Mouse (Mus musculus): Measurements from ENCODE around the gene Zfp362.

The Zfp362 gene

DNA sequence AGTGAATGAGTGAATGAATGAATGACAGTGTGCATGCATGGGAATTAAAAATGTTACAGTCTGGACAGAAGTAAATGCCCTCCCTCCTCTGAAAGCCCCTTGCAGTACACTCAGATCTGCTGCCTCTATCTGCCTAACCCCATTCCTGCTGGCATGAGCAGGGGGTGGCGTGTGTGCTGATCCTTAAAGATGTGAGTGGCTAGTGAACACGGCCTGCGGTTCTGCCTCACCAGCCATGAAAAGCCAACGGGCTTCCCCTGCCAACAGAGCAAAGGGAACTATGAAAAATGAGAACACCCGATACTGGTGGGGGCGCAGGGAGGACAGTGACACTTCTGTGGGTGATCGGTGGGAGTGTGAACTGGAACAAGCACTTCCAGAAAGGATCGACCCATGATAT, 9.1 kb downstream of the Zfp362 start:
- DNase-seq, result no peak

- no peak for DNase-seq
Measured at GRCm38 (mm10) chr4:128795596-128795995, 10.2 kb downstream of the Zfp362 start.

DNA sequence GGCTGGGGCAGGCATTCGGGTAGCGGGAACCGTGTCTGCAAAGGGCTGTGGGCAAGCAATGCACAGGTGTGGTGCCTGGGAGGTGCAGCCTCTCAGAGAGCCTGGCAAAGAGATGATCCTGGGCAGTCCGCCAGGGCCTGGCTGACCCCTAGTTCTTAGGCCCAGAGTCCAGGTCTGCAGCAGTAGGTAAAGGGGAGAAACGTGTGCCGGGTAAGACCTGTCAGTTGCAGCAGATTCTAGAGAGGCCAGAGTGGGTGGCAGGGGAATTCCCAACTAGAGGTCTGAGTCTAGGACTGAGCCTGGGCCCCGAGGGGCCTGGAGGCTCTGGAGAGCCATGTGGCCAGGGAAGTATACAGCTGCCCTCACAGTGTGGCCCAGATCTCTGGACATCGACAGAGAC, 11.6 kb downstream of the Zfp362 start:
- DNase-seq, result no peak

- no peak for DNase-seq
Measured at GRCm38 (mm10) chr4:128793710-128794109, 12.1 kb downstream of the Zfp362 start.

- DNase-seq, result no peak
Measured at GRCm38 (mm10) chr4:128789646-128790045, 16.2 kb downstream of the Zfp362 start.

DNA sequence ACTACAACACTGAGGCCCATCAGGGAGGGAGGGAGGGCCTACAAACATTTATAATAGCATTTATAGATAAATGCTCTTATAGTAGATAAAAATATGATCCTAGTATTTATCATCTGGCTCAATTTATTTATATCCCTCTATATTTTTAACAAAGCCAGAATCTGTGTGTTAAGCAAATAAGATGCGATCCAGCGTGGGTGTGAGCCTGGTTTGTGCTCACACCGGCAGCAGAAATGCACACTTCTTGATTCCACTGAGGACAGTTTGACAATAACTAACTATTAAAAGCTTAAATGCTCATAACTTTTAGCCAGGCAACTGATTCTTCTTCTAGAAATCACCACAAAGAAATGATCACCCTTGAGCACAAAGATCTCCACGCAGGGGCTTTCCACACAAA, 17.7 kb downstream of the Zfp362 start:
- DNase-seq, result no peak

DNA sequence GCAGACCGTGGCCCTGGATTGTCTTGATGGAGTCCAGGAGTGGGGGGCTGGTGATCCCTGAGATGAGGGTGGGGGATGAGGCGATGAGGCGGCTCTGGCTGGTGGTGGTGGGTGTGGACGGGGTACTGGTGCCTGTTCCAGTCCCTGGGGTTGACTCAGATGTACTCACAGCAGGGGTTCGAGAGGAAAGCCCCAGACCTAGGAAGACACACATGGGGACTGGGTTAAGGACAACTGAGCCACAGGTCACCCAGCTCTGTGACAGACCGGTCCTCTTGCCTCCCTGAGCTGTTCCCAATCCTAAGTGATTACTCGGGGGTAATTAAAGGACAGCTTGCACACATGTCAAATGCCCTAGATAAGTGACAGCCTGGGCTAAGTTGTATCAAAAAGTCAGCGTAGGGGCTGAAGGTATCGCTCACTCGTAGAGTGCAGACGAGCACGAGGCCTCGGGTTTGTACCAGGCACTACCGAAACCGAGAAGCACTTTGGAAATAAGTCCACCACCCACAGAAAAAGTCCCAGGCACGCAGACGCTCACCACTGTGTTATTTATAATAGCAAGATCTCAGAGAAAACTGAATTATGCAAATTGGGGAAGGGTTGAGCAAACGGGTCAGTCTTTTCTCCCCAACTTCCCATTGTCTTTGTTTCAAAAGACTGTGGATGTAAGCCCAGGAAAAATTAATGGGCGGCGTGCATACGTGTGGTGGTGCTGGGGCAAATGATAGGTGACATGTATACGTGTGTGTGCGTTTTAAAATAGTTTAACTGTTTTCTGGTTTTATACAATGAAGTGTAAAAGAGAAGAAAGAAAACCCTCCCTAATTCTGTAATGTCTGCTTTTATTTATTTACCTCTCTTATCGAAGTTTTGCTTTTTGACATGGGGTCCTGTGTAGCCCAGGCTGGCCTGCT, 18.6 kb downstream of the Zfp362 start:
- no peak for DNase-seq

GRCm38 (mm10) chr4:128785921-128786654, 19.8 kb downstream of the Zfp362 start:
- no peak for DNase-seq

GRCm38 (mm10) chr4:128784950-128785631, 20.8 kb downstream of the Zfp362 start:
- DNase-seq, result no peak

DNA sequence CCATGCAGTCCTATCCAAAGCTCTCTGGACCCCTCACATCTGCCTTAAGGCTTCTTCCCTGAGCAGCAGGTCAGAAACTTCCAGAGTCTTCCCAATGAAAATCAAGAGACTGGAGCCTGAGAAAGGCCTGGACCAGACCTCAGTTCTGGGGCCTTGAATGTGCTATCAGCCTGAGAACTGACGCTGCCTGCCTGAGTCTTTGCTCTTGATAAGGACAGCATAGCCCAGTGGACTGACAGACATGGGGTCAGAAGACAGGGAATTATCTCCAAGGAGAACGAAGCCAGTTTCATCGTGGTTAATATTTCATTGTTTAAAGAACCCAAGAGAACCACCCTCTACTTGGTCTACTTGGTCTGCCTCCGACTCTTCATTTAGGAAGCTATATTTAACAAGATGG, 23.2 kb downstream of the Zfp362 start:
- DNase-seq, result no peak

GRCm38 (mm10) chr4:128782037-128782436, 23.8 kb downstream of the Zfp362 start:
- no peak for DNase-seq

- no peak for DNase-seq
Measured at GRCm38 (mm10) chr4:128777593-128777992, 28.3 kb downstream of the Zfp362 start.

GRCm38 (mm10) chr4:128776568-128777289, 29.1 kb downstream of the Zfp362 start:
- peak; percentile 88 for DNase-seq

DNA sequence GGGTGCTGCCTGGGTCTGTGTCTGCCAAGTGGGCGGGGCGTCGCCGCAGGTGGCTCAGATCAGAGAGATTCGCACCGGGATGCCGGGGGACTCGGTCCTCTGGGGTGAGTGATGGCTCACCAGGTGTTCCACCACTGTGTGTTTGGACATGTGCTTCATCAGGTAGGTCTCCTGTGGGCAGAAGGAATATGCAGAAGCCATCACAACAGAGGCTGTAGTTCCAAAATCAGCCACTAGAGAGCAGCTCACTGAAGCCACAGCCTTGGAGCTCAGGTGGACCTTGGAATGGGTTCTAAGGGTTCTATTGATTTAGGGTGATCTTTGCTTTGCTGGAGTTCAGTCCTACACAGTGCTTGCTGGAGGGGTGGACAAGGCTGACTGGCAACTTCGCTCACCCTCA, 31.4 kb downstream of the Zfp362 start:
- peak; percentile 69 for DNase-seq

- no peak for DNase-seq
Measured at GRCm38 (mm10) chr4:128773820-128774219, 32.0 kb downstream of the Zfp362 start.

GRCm38 (mm10) chr4:128770698-128771097, 35.1 kb downstream of the Zfp362 start:
- DNase-seq, result no peak

GRCm38 (mm10) chr4:128769569-128770355, 36.1 kb downstream of the Zfp362 start:
- DNase-seq, result no peak

GRCm38 (mm10) chr4:128768120-128768519, 37.7 kb downstream of the Zfp362 start:
- peak; percentile 16 for DNase-seq

- DNase-seq, result peak; percentile 25
Measured at GRCm38 (mm10) chr4:128766929-128767328, 38.9 kb downstream of the Zfp362 start.

- DNase-seq, result no peak
Measured at GRCm38 (mm10) chr4:128760029-128760428, 45.8 kb downstream of the Zfp362 start.

GRCm38 (mm10) chr4:128759214-128759613, 46.6 kb downstream of the Zfp362 start:
- no peak for DNase-seq

GRCm38 (mm10) chr4:128755900-128756299, 49.9 kb downstream of the Zfp362 start:
- DNase-seq, result no peak

Data from cerebellum, adult 8-10 months (tissue).